Mouse (Mus musculus) kidney, postnatal 10 days (tissue): ENCODE measurements around the gene Papln.

Source experiments
- DNase-seq: peaks from one replicate; pipeline ENCODE4 v3.0.0; 2021; ENCODE audit warnings: mixed read lengths

Papln gene

DNA sequence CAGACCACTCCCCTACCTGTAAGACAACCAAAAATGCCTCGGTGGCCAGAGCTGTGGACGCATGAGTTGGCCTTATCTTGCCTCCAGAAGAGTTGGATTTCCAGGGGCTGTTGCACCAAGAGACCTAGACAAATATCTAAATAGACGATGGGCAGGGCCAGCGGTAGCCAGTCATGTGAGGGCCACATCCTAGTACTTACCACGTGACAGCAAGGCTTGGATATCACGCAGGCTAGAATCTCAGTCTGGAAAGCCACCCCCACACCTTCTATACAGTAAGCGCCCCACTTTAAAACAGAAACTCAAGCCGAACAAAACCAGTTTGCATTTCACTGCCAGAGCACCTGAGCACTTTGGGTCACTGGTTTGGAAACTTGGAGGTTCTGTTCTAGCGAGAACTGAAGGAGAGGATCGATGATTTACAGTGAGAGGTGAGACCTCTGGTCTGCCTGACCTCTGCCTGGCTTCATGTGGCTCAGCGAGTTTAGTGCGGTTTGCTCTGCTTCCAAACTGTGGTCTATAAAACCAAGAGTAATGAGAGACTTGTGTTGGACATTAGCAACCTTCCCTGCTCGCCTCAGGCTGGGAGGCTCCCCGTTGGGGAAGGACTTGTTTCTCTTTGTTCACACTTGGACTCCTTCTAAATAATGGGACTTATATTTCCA is 4.9 kb downstream of the Papln start:
- DNase-seq, result peak; percentile 72

DNA sequence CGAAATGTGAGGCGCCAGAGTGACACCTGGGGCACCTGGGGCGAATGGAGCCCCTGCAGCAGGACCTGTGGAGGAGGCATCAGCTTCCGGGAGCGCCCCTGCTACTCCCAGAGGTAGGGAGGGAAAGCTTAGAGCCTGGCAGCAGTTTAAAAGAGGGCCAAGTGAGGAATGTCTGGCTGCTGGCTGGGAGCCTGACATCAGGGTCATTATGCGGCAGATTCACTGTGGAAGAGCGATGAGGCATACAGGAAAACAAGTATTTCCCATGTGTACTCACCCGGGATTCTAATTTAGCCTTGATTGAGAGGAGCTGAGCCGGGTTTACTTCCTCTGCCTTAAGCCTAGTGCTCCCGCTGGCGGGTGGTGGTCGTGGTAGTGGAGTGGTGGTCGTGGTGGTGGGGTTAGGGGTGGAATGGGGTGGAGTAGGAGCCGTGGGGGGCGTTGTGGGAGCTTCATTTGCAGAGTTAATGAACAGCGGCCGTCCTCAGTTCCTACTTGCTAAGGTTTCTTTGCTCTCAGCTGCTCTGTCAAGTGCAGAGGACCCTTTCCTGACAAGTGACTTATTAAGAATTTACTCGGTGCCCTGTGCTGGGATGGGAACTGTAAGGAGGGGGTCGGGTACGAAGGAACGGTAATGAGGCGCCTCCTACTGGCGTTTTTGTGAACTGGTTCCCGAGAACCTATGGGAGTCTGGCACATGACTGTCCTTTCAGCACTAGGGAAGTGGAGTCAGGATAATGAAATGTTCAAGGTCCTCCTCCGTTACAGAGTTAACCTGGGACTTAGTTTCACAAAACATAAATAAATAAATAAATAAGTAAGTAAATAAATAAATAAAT is 7.2 kb downstream of the Papln start:
- DNase-seq, result peak; percentile 92

DNA sequence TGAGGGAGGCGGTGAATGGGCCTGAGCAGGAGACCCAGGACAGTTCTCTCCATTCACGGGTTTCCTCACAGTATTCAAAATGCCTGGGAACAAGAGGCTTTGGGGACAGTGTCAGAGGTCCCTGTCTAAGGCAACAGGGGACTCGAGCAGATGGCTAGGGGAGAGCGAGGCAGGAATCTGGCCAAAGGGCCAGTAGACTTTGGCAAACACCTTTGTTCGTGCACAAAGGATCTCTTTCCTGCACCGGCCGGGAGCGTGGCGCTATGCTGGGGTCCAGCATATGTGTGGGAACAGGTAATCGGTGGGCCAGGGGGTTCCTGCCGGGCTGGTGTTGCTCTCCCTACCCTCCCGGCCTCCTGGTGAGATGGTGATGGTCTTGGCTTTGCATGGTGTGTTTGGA is 12.2 kb downstream of the Papln start:
- no peak for DNase-seq

DNA sequence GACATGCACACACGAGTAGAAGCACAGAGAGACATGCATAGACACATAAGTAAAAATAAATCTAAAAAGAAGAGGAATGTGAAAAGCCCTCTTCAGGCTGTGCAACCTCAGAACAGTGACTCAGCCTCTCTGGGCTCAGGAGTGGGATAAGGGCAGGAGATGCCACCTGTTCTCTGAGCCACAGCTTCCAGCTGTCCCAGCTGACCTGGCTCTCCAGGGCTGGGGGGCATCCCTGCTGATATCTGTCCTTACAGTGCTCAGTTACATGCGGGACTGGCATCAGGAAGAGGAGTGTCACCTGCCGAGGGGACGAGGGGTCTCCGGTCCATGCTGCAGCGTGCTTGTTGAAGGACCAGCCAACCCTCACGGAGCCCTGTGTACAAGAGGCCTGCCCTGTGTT is 13.3 kb downstream of the Papln start:
- no peak for DNase-seq

DNA sequence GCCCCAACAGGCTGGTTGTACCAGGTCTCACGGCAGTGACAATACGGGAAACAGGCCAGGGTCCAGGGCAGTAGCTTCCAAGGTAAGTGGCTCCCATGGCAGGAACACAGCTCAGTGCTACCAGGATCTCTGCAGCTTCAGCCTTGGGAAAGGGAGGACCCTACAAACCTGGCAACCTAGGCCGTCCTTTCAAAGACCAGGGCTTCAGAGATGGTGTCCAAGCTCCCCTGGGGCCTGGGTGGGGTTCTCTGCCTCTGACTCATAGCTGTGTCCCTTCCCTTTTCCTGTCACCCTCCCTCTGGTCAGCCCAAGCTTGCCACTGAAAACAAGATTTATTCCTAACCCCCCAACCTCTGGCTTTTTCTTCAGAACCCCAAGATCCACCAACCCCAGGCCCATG is 16.7 kb downstream of the Papln start:
- peak; percentile 6 for DNase-seq

DNA sequence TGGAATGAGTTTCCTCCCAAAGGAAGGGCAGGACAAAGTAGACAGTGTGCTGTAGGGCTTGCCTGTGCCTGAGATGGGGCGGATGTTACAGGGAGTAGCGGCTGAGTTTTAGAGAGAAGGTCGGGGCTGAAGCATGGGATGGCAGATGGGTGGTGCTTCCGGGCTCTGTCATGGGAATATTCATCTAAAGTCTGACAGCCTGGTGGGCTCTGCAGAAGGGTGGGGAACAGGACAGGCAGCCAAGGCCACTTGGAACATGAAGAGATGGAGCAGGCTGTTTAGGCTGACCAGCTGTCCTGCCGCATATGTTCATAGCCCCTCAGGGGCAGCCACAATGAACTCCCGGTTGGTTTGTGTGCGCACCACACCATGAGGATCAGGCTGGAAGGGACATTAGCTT is 17.8 kb downstream of the Papln start:
- peak; percentile 11 for DNase-seq

DNA sequence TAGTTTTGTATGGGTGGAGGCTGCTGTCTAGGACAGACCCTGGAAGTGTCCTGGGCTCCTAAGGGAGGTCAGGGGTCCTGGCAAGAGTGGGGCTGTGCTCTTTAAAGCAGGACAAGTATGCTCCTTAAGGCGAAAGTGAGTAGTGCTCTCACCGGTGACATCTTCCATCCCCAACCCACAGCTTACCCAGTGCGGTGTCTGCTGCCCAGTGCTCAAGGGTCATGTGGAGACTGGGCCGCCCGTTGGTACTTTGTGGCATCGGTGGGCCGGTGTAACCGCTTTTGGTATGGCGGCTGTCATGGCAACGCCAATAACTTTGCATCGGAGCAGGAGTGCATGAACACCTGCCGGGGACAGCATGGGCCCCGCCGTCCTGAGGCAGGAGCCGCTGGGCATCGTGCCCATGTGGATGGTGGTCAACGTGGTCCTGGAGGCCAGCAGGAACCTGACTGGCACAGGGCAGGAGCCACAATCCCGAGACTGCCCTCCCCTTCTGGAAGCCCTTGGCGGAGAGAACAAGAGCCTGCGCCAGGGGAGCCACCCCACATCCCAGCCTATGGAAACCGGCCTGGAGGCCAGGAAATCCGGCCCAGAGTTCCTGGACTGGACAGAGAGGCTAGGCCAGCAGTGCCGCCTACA is 18.3 kb downstream of the Papln start:
- peak; percentile 9 for DNase-seq

DNA sequence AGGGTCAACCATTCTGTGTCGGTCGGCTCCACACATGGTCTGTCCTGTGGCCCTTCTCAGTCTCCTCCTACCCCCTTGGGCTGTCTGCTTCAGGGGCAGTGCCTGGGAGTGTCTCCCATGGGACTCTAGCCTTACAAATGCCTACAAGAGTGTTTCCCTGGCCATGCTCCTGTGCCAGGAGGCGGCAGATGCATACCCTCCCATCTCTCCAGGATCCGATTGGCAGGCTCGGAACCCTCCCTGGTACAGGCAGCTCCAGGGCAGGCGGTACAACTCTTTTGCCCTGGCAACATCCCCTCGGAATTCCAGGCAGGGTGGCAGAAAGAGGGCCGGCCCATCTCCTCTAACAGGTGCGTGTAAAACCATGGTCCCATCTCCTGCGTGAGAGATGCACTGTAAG is 19.2 kb downstream of the Papln start:
- DNase-seq, result peak; percentile 4

DNA sequence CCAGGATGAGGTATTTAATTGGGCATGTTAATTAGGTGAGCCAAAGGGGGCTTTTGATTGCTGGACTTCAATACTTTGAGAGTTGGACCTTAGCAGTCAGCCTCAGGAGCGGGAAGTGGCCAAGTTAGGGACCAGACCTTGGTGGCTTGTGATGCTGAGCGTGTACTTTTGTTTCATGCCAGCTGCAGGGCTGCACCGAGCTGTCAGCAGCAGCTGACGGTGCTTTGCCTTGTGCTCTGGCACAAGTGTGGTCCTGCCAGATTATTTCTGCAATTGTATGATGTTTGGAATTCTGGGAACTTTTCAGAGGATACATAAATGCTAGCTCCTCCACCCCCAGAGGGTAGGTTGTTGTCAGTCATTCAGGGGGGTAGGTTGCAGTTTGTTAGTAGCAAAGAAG is 21.9 kb downstream of the Papln start:
- peak; percentile 6 for DNase-seq

DNA sequence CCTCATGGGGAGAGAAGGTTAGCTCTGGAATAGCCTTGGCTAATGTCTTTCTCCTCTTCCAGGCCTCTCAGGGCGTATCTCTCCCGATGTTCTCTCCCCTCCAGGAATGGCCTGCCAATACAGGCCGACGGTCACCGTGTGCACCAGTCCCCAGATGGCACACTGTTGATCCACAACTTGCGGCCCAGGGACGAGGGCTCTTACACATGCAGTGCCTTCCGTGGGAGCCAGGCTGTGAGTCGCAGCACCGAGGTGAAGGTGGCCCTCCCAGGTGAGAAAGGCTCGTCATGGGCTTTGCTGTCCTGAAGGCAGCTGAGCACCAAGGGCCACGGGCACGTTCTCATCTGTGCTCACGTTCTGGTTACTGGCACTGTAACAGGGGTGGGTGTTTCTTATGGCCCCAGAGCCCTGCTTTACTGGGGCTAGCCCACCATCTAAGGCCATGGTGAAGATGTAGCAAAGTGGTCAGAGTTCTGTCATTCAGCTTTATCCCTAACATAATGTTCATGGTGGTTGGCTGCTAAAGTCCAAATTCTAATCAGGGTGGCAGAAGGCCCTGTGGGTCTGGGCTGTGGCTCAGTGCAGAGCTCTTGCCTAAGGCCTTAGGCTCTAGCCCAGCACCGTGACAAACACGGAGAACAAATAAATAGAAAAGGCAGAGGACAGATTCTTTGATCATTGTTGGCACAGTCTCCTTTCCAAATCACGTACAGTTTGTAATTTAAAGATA is 25.8 kb downstream of the Papln start:
- DNase-seq, result no peak

DNA sequence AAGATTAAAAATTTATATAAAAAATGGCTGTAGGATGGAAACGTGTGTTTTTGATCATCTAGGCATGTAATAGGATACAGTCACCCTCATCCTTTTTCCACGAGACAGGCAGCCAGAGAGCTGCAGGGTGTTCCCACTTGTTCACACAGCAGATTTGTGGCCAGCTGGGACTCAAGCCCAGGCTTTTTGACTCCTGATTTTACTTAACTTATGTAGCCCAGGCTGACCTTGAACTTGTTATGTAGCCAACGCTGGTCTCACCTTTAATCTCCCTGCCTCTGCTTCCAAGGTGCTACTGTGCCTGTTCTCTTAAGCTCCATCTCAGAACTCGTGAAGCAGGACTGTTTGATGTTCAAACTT is 26.3 kb downstream of the Papln start:
- DNase-seq, result no peak

DNA sequence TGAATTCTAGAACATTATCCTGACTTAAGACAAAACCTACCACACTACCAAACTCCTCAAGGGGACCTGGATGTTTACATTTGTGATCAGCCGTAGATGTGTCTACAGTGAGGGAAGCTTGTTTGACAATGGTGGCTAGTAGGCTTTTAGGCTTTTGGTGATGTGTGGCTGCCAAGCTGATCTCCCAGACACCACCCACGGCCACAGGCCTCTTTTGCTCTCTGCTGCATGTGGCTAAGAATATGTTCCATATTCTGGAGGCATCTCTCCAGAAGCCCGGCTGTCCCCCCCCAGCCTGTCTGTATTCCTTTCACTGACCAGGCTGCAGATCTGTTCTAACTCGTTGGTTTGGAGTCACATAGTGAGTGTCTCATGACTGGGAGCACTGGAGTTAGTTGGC is 27.3 kb downstream of the Papln start:
- no peak for DNase-seq

DNA sequence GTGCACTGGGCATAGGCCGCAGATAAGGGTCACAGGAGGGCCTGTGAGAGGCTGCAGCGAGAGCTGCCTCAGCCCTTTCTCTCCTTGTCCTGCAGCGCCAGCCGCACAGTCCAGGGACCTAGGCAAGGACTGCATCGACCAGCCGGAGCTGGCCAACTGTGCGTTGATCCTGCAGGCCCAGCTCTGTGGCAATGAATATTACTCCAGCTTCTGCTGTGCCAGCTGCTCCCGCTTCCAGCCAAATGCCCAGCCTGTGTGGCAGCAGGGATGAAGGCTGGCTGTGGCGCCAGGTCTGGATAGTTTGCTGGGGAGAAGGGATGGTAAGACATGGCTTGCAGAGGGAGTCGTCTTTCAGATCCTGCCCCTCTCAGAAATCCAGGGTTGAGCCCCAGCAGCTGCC is 28.3 kb downstream of the Papln start:
- no peak for DNase-seq

DNA sequence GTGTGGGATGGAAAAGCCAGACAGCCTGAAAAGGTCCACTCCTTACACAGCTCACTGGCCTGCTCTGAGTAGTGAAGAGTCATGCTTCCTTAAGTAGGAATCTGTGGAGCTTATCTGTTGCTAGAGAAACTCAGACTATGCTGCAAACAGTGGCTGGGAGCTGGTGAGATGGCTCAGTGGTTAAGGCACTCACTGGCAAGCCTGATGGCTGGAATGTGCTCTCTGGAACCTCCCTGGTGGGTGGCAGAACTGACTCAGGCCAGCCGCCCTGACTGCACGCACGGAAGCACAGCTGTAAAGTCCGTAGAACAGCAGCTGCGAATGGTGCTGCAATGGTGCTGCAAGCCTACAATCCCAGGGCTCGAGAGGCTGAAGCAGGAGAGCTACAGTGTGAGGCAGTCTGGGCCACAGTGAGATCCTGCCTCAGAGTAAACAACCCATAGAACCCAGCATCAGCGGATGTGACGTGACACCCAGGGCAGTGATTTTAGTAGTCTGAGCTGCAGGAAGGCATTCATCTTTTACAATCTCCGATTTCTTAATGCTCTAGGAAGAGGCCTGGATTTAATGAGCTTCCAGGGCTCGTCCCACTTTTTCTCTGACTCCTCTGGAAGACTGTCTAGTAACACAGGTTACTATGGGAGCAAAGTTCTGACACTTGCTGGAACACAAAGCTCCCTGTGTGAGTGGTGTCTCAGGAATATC is 29.4 kb downstream of the Papln start:
- DNase-seq, result peak; percentile 59

DNA sequence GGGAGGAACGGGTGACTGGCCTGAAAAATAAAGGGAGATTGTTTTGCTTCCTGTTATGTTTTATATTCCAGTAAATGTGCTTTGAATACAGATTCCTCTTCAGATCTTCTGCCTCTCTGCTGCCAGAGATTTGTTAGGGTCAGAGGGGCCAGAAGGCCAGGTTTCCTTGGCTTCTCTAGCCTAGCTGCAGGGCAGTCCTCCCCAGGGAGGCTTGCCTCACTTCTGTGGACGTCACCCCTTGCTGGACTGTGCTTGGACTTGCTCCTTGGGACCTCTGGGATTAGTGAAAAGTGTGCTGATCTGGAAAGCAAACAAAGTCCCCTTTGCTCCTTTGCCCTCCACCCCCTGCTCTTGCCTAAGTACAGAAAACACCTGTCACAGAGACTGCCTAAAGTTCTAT is 31.6 kb downstream of the Papln start:
- DNase-seq, result peak; percentile 69

DNA sequence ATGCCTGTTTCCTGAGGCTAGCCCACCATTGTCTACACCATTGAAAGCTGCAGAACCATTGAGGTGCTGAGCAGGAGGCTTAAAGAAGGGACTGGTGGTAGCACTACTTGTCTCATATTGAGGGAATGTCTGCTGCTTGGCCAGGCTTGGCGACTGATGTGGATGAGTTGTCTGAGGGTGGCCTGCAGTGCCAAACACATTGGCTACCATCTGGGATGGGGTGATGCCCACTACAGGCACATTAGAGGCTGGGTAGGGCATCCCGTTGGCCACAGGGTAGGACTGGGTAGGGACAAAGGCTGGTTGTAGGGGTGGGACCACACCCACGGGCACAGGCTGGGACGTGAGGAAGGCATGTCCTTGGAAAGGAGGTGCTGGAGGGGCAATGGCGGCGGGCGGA is 32.2 kb downstream of the Papln start:
- DNase-seq, result no peak

DNA sequence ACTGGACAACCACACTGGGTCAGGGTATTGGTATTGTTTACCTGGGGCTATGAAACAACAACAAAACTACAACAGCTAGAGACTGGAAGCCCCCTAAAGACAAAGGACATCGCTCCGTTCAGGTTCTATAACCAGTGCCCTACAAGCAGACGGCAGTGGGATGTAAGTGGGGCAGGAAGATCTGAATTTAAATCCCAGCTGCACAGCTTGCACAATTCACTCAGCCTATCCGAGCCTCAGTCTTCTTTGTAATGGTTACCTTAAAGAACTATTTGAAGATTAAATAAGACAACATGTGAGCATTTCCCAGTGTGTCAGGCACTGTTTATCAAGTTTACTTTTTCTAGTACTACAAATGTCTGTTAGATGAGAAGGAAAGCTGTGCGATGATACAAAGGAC is 34.9 kb downstream of the Papln start:
- DNase-seq, result no peak

DNA sequence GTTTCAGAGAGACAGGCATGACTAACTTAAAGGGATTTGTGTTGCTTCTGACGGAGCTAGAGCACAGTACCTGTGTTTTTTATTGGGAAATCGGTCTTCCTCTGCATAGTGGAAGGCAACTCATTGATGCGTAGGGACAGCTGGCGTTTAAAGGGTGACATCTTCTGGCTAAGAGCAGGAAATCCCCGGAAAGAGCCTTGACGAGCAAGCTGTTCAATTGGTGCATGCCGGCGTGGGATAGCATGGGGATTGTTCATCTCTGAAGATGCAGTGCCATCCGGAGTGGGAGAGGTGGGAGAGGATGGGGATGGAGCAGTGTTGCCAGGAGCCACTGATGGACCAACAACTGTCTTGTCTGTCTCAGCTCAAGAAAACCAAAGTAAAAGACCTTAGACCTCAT is 37.5 kb downstream of the Papln start:
- no peak for DNase-seq

DNA sequence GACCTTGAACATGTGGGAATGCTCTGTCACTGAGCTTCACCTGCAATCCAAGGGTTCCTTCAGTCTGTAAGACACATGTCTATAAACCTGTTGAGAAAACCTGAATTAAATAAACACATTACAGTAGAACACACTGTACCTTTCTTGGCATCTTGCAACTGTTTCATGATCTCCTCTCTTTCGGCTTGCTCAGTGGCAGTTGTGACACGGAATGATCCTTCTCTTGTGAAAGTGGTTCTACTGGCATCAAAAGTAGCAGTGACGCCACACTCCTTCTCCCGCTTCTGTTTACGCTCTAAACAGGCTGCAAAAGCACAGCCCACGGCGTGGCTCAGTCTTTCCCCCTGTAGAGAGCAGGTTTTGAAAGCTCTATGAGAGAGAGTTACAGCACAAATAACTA is 40.2 kb downstream of the Papln start:
- no peak for DNase-seq

DNA sequence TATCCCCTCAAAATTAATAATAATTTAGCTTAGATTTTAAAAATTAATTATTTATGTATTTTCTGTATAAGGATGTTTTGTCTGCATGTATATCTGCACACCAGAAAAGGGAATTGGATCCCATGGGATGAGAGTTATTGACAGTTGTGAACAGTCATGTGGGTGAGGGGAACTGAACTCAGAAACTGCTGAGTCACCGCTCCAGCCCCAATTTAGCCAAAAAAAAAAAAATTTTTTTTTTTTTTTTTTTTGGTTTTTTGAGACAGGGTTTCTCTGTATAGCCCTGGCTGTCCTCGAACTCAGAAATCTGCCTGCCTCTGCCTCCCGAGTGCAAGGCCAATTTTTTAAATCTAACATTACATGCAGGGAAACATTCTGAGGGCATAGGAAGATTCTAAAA is 48.5 kb downstream of the Papln start:
- no peak for DNase-seq

DNA sequence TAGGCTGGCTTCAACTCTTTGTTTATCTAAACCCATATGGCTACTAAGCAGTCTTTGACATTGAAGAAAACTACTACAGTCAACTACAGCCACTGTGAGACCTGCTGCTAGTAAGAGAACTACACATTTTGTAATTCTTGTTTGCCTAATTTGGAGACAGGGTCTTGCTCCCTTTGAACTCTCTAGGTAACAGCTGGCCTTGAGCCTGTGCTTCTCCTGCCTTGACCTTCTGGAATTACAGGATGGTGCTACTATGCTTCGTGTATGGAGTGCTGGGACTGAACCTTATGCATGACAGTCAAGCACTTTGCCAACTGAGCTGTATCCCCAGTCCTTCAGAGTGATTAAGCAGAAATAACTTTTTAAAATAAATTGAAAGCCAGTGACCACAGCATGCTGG is 53.2 kb downstream of the Papln start:
- DNase-seq, result no peak

DNA sequence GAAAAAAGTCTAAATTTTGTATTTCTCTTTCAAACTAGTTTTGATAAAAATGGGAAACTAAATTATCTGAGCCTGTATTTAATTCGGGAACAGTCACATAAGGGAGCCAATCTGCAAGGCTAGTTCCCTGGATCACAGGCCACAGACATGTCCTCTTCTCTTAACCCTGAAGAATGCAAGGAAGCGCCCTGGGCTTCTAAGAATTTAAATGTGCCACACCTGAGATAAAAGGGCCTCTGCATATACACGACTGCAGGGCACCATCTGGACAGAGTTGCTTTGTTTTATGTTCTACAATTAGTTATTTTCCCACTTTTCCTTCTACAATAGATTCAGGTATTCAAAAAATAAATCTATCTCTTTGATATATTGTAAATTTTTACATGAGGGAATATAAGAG is 67.0 kb downstream of the Papln start:
- DNase-seq, result no peak

DNA sequence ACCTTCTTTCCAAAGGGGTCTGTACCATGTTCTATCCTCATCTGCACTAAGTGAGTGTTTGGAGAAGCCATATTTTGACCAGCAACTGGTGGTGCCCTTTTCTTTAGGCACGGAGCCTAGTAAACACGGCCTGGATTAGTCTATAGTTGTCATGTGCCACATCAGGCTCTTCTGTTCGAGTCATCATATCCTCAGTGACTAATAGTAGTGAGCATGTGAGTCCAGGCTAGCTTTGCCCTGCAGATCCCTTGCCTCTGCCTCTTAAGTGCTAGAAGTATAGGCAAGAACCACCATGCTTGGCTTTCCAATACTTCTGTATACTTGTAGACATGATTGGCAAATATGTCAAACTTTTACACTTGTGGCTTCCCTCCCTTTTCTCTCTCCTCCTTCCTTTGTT is 70.5 kb downstream of the Papln start:
- DNase-seq, result no peak
